Mouse (Mus musculus) lung, postnatal 0 days (tissue): ENCODE measurements around the gene Nedd4. TPM values are rescaled to one million over a fixed set of nuclear protein-coding genes. Genes with fewer than 3 reads are reported as not detected.

Experiments used
- ATAC-seq: fragments of 200-750 bp; cut with Nextera tagmentation; 2 replicates; pipeline ENCODE4 v1.8.0; 2017; ENCODE audit warnings: moderate library complexity
- DNase-seq: peaks from one replicate; pipeline ENCODE4 v3.0.0-alpha.2; 2016; ENCODE audit warnings: low spot score
- H3K27ac ChIP-seq: fragments of 300-500 bp; sonication (generic); 2 replicates; pipeline ENCODE4 v1.5.1; 2014; ENCODE audit warnings: antibody characterized with exemption, mild to moderate bottlenecking, low read length, mixed read lengths
- H3K27me3 ChIP-seq: fragments of 300-500 bp; sonication (generic); replicated peaks from 2 replicates; pipeline ENCODE4 v1.6.1; 2014; ENCODE audit warnings: low read length, mixed read lengths; ENCODE audit not compliant: insufficient read depth
- H3K36me3 ChIP-seq: fragments of 300-500 bp; sonication (generic); 2 replicates; pipeline ENCODE4 v1.6.1; 2014; ENCODE audit warnings: low read length, mixed read lengths; ENCODE audit not compliant: insufficient read depth
- H3K4me1 ChIP-seq: fragments of 300-500 bp; sonication (generic); 2 replicates; pipeline ENCODE4 v1.6.1; 2014; ENCODE audit warnings: antibody characterized with exemption, low read depth, low read length, mixed read lengths; ENCODE audit not compliant: insufficient read depth
- H3K4me2 ChIP-seq: fragments of 300-500 bp; sonication (generic); replicated peaks from 2 replicates; pipeline ENCODE4 v1.6.1; 2014; ENCODE audit warnings: low read depth, mild to moderate bottlenecking, low read length, moderate library complexity, mixed read lengths
- H3K4me3 ChIP-seq: fragments of 300-500 bp; sonication (generic); 2 replicates; pipeline ENCODE4 v1.5.1; 2014; ENCODE audit warnings: low read depth, low read length
- H3K9ac ChIP-seq: fragments of 300-500 bp; sonication (generic); replicated peaks from 2 replicates; pipeline ENCODE4 v1.6.1; 2014; ENCODE audit warnings: low read depth, mild to moderate bottlenecking
- H3K9me3 ChIP-seq: fragments of 300-500 bp; sonication (generic); 2 replicates; pipeline ENCODE4 v1.6.1; 2016; ENCODE audit warnings: low read length, mixed read lengths
- CTCF ChIP-seq: IDR thresholded peaks from 2 replicates; pipeline ENCODE4 v1.5.1; 2016; ENCODE audit warnings: antibody characterized with exemption, mild to moderate bottlenecking
- EP300 ChIP-seq: IDR thresholded peaks from 2 replicates; pipeline ENCODE4 v1.6.1; 2016; ENCODE audit warnings: antibody characterized with exemption, mild to moderate bottlenecking, control low read depth
- WGBS: fragments of 180-500 bp; shearing (Covaris S2); extraction: QIAGEN DNeasy Blood & Tissue Kit; methylation state at CpG from one replicate; pipeline ENCODE4 v1.1.7; 2014; 5-methylcytosine and 5-hydroxymethylcytosine counted together
- polyA plus RNA-seq: library from polyadenylated mRNA; unstranded; fragments of >200 nt; fragmentation: Nextera tagmentation; extraction: Ambion mirVana; gene quantifications from 2 replicates; pipeline ENCODE4 v1.2.1, GENCODE M21; 2015

Nedd4 gene
- polyA plus RNA-seq, 1 experiment from 2014 or later, result 264 TPM

- DNase-seq (no peak), ATAC-seq (no peak)
- no peak for TF ChIP-seq EP300
- no peak for TF ChIP-seq CTCF
- Histone ChIP-seq H3K27me3 (no peaks in the 10 kb centered on the region), H3K27ac (peak overlapping the region; percentile 73), H3K36me3 (no peaks in the 10 kb centered on the region), H3K4me3 (no peak overlapping the region), H3K9me3 (no peaks in the 10 kb centered on the region), H3K4me1 (peaks cover 16% of the 10 kb centered on the region), H3K4me2 (no peak overlapping the region), H3K9ac (no peak overlapping the region)
- WGBS, result 49% methylated on average over 4 of the region's 4 CpGs
These were observed 5.7 kb upstream of the Nedd4 start for GRCm38 (mm10) chr9:72656491-72656890.

- peaks cover 17% of the 10 kb centered on the region for H3K4me1 ChIP-seq
- no peak overlapping the region for H3K4me3 ChIP-seq
- WGBS, result 37% methylated on average over 3 of the region's 3 CpGs
- no peaks in the 10 kb centered on the region for H3K36me3 ChIP-seq
- peak; percentile 61 for TF ChIP-seq EP300
- no peak for TF ChIP-seq CTCF
- peak; percentile 30 for ATAC-seq
- H3K9me3 ChIP-seq, result no peaks in the 10 kb centered on the region
- H3K4me2 ChIP-seq, result no peak overlapping the region
- peak overlapping the region; percentile 73 for H3K27ac ChIP-seq
- no peak overlapping the region for H3K9ac ChIP-seq
- DNase-seq, result no peak
- H3K27me3 ChIP-seq, result no peaks in the 10 kb centered on the region
These were observed 5.2 kb upstream of the Nedd4 start for GRCm38 (mm10) chr9:72656940-72657339.

- Histone ChIP-seq H3K9ac (no peak overlapping the region), H3K27me3 (no peaks in the 10 kb centered on the region), H3K9me3 (no peaks in the 10 kb centered on the region), H3K4me1 (peaks cover 15% of the 10 kb centered on the region), H3K27ac (peak overlapping the region; percentile 73; the same call in 1 of the 2 replicates), H3K36me3 (no peaks in the 10 kb centered on the region), H3K4me2 (no peak overlapping the region), H3K4me3 (no peak overlapping the region)
- DNase-seq, result no peak
- 42% methylated on average over 1 of the region's 1 CpGs for WGBS
- ATAC-seq, result no peak
- TF ChIP-seq EP300 (no peak), CTCF (no peak)
These were observed 4.5 kb upstream of the Nedd4 start for GRCm38 (mm10) chr9:72657694-72658093.

- H3K9ac ChIP-seq, result no peak overlapping the region
These were observed 2.0 kb upstream of the Nedd4 start for GRCm38 (mm10) chr9:72660139-72660538.

GRCm38 (mm10) chr9:72660911-72661310 is 1.2 kb upstream of the Nedd4 start:
- DNase-seq, result no peak
- peak overlapping the region; percentile 99 for H3K27ac ChIP-seq
- H3K36me3 ChIP-seq, result no peaks in the 10 kb centered on the region
- ATAC-seq, result no peak
- H3K9me3 ChIP-seq, result no peaks in the 10 kb centered on the region
- no peak overlapping the region for H3K4me2 ChIP-seq
- H3K4me1 ChIP-seq, result peaks cover 13% of the 10 kb centered on the region
- 56% methylated on average over 1 of the region's 1 CpGs for WGBS
- no peak overlapping the region for H3K4me3 ChIP-seq
- H3K27me3 ChIP-seq, result no peaks in the 10 kb centered on the region
- no peak overlapping the region for H3K9ac ChIP-seq
- TF ChIP-seq CTCF (no peak), EP300 (no peak)

More at GRCm38 (mm10) chr9:72660139-72660538, 2.0 kb upstream of the Nedd4 start:
- Histone ChIP-seq H3K4me1 (peaks cover 7% of the 10 kb centered on the region), H3K4me2 (no peak overlapping the region), H3K4me3 (no peak overlapping the region), H3K27ac (no peak overlapping the region), H3K36me3 (no peaks in the 10 kb centered on the region), H3K27me3 (no peaks in the 10 kb centered on the region), H3K9me3 (no peaks in the 10 kb centered on the region)
- peak; percentile 62 for DNase-seq
- WGBS, result 58% methylated on average over 4 of the region's 4 CpGs
- no peak for ATAC-seq
- no peak for TF ChIP-seq EP300
- TF ChIP-seq CTCF, result no peak

- Histone ChIP-seq H3K4me2 (peak overlapping the region; percentile 63), H3K27ac (peak overlapping the region; percentile 99), H3K4me1 (peaks cover 13% of the 10 kb centered on the region), H3K36me3 (no peaks in the 10 kb centered on the region), H3K9ac (peak overlapping the region; percentile 98), H3K9me3 (no peaks in the 10 kb centered on the region), H3K4me3 (peak overlapping the region; percentile 91), H3K27me3 (no peaks in the 10 kb centered on the region)
- TF ChIP-seq EP300, result no peak
- no peak for TF ChIP-seq CTCF
- no peak for ATAC-seq
- DNase-seq, result no peak
- WGBS, result 3% methylated on average over 13 of the region's 13 CpGs
These were observed 618 bp upstream of the Nedd4 start for GRCm38 (mm10) chr9:72661561-72661894.
